Mouse (Mus musculus) brain, embryonic 18.5 days (tissue): ENCODE data around the gene Aagab.

Experiments
- DNase-seq: peaks from one replicate; pipeline ENCODE4 v3.0.0-alpha.2; 2012; ENCODE audit warnings: low read depth, low spot score

Gene Aagab

GRCm38 (mm10) chr9:63672797-63673493 is 70.5 kb downstream of the Aagab start:
- no peak for DNase-seq

GRCm38 (mm10) chr9:63673494-63673805 is 71.0 kb downstream of the Aagab start:
- DNase-seq = no peak

GRCm38 (mm10) chr9:63674613-63675012 is 72.2 kb downstream of the Aagab start:
- no peak for DNase-seq

GRCm38 (mm10) chr9:63677621-63678020 is 75.2 kb downstream of the Aagab start:
- DNase-seq = no peak

GRCm38 (mm10) chr9:63678076-63678475 is 75.6 kb downstream of the Aagab start:
- no peak for DNase-seq

GRCm38 (mm10) chr9:63682301-63682700 is 79.8 kb downstream of the Aagab start:
- DNase-seq = no peak

- no peak for DNase-seq
Observed at GRCm38 (mm10) chr9:63682943-63683342, 80.5 kb downstream of the Aagab start.

- DNase-seq = no peak
Observed at GRCm38 (mm10) chr9:63684277-63684676, 81.8 kb downstream of the Aagab start.

GRCm38 (mm10) chr9:63685352-63685751 is 82.9 kb downstream of the Aagab start:
- DNase-seq = no peak

GRCm38 (mm10) chr9:63687413-63688015 is 85.1 kb downstream of the Aagab start:
- no peak for DNase-seq

- no peak for DNase-seq
Observed at GRCm38 (mm10) chr9:63690511-63690910, 88.1 kb downstream of the Aagab start.

- no peak for DNase-seq
Observed at GRCm38 (mm10) chr9:63691960-63692359, 89.5 kb downstream of the Aagab start.
